Mouse (Mus musculus): ENCODE measurements around the gene Gm28230.

Gm28230 gene

DNA sequence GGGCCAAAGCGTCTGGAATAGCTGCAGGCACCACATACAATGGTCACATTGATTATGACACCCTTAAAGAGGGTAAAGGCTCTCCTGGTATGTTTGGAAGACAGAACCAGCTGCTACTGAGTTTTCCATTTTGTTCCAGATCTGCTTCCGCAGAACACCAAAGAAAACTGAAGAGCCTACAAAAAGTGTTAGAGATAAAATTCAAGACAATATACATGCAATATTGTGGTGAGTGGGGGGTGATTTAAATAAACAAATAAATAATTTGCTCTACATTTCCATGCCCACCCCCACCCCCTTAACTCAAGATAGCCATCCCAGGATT, 12.9 kb downstream of the Gm28230 start:
- no peak for DNase-seq (ENCODE audit: low read depth, low spot score)

DNA sequence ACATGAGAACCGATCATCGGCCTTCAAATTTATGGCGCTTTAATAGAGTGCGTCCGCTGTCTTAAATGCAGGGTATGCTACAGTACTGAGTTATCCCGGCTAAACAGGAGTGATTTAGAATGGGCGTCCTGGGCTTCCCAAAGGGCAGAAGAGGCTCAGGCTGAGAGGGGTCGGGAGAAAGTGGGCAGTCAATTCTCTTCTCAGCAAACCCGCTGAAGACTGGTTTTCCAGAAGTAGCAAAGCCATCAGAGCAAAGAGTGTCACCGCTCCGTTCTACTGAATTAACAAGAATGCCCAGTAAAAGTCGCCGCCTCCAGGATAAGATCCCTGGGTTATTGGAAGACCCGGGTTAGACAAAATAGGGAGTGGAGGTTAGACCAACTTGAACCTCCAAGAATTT, 13.3 kb downstream of the Gm28230 start:
- no peak for DNase-seq (ENCODE audit: low read depth, low spot score)

DNA sequence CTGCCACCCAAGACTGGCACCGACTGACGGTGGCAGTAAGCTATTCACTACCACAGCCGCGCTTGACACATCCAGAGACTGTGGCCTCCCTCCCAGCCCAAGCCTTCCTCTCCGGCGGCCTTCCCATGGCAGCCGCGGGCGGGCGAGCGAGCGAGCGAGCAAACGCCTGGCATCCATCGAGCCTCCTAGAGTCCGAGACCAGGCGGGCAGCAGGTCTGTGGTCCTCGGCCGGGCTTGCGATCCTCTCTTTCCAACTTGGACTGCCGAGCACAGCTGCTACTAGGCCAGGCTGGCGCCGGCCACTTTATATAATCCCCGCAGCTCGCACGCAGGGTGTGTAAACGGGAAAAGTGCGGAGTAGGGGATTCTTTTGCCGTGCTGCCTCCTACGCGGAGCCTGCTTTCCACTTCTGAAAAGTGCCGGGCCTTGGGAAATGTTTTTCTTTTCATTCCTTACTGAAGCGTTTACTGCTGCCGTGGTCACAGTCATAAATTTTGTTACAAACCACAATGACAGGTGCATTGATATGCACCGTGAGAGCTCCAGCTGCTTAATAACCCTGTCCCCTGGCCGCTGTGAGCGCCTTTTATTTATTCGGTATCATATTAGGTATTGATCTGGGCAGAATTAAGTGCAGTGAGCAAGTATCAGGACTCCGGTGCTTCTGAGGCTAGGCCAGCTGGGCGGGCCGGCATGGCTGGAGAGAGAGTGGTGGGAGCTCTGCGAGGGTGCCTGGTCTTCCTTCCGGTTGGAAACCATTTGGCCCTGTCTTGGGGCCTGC, 14.0 kb downstream of the Gm28230 start:
- DNase-seq (ENCODE audit: low read depth, low spot score): no peak

DNA sequence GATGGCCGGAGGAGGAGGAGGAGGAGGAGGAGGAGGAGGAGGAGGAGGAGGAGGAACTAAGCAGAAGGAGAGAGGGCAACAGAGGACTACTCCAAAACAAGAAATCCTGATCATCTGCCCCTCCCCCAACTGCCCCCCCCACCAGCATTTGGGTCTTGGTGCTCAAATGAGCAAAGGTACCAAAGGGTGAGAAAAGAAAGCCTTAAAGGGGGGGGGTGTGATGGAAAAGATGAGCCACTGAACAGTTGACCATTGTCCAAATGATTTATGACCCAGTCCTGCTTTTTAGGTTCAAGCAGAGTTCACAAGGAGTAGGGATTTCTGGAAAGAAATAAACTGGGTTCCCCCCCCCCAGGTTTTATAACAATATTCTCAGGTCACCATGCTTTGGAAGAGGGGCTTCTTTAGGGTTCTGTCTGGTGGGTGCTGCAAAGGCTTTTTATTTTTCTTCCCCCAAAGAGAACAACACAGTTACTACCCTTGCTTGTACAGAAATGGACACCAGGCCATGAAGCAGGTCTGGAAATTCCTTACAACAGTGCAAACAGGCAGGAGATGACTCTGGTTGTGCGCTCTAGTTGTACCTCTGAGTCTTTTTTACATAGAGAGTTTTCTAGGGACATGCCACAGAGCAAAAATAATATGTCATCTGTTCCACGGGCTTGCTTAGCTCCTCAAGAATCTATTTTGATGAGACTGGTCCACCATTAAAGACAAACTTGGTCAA, 14.9 kb downstream of the Gm28230 start:
- DNase-seq (ENCODE audit: low read depth, low spot score): no peak

DNA sequence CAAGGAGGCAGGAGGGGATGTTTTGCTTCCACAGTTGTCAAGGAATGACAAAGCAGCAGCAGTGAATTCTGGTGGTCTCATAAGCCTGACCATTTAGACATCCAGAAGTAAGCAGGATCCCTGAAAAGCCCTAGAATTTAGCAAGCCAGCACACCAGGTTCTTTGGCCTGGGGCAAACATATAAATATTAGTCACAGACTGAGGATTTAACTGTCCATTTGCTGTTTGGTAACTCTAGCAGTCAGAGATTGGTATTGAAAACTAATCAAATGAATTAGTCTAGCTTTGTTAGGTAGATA, 15.4 kb downstream of the Gm28230 start:
- DNase-seq (ENCODE audit: low read depth, low spot score): no peak

DNA sequence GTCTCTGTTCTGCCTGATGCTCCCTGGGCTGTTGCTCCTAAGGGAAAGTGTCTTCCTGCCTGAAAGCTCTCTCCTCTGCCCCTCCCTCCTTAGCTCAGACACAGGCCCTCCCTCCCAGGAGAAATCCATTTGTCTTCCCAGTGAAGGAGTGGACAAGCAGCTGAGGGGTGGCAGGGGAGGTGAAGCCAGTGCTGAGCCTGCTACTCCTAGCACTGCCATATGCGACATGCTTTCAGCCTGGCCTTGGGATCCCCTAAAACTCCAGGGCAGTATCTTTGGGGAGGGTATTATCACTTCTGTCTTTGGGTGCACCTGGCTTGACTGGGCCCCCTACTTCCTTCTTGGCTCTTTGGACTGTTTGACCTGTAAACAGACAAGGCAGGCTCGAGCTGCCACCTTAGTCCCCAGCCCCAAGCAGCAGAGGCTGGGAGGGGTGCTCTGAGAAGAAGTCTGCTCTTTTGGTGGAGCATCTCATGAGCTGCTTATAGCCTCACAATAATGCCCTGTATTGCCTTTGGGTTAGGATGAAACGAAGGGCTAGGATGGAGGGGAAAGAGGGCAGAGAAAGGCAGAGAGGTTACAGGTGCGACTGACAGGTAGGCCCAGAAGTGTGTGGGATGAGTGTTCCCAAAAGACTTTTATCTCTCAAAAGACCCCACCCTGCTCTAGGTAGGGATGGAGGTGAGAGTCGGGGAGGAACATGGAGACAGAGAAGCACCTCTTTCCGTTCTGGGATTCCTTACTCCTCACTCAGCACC, 19.2 kb downstream of the Gm28230 start:
- no peak for DNase-seq (ENCODE audit: low read depth, low spot score)

GRCm38 (mm10) chr2:74746298-74746921, 19.9 kb downstream of the Gm28230 start:
- no peak for DNase-seq (ENCODE audit: low read depth, low spot score)

GRCm38 (mm10) chr2:74747006-74747405, 20.5 kb downstream of the Gm28230 start:
- DNase-seq (ENCODE audit: low read depth, low spot score): no peak

DNA sequence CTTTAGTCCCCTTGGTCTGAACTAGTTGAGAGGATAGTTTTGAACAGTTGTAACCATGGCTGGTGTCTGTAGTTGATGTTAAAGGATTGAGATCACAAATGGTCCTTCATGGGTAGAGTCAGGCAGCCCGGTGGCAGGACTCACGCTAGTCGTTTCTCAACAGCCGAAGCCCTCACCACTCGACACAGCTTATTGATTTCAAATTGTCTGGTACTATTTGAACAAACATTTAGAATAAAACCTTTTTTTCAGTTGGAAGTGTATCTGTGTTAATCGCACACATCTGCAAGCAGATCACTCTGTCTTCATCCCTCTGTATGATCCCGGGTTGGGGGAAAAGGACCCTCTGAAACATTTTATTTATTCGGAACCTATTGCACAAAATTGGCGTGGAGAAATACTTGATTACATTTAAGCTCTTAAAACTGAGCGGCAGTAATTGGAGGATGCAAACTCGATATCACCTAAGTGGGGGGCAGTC, 21.2 kb downstream of the Gm28230 start:
- no peak for DNase-seq (ENCODE audit: low read depth, low spot score)

DNA sequence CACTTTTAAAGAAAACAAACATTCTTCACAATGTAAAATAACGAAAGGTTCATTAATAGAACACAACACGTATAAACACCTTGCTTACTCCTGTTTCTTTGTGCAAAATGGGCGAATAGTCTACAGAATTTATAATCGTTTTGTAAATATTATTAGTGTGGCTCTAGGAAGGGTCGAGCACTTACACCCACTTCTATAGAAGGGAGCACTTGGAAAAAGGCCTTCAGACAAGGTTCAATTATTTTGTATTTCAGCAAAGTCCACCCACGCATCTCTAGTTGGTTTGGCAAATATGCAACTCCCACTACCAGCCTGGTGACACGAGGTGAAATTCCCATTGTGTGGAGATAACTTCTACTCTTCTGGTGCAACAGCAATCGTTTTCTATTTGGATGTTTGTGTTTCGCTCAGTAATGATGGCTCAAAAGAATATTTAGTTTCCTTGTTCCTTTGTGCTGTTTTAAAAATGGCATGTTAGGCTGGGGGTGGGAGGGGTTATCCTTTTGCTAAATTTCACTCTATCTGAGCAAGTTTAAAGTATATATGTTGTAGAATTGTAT, 22.0 kb downstream of the Gm28230 start:
- no peak for DNase-seq (ENCODE audit: low read depth, low spot score)

- DNase-seq (ENCODE audit: low read depth, low spot score): no peak
Observed at GRCm38 (mm10) chr2:74749337-74750121, 23.0 kb downstream of the Gm28230 start.

GRCm38 (mm10) chr2:74750731-74751250, 24.3 kb downstream of the Gm28230 start:
- no peak for DNase-seq (ENCODE audit: low read depth, low spot score)

DNA sequence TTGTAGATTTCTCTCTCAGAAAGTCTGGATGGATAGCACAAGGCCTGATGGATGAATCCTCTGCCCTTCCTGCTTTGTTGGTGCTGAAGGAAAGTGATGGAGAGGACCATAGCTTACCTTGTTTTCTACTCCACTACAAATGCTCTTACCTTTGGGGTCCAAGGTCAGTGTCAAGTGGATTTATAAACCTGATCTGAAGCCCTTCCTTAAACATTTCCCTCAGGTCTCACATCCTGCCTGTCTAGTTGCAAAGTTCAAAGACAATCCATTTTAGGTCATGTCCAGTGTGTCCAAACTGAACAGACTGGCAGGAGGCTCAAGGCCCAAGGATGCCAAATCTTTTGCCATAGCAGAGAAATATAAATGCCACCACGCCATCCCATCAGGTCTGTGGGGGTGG, 25.3 kb downstream of the Gm28230 start:
- no peak for DNase-seq (ENCODE audit: low read depth, low spot score)

DNA sequence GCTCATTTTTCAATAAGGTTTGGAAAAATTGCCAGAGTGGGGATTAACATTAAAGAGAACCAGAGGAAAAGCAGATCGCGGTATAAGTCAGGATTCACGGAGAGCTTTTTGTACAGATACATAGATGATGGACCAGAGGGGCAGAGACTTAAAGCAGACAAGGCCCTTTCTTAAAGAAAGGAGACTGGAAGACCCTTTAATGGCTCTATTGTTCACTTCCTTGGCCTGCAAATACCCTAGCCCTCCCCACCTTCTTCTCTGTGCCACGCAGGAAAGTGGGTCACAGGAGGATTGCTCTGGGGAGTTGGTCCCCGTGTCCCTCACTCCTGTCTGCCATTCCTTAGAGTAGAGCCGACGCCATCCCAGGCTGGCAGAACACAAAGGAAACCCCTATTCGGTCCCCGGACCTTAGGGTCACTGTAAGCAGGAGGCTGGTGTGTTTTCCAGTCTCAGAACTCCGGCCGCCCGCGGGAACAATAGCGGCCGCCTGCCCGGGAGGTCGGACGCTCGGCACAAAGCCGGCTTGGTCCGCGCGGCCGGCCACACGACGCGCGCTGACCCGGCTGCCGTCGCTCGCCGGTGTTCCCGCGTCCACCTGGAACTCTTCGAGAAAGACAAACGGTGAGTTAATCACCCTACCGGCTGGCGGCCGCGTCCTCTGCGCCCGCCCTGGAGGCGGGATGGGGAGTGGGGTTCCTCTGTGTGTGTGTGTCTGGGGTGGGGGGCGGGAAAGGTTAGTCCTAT, 26.1 kb downstream of the Gm28230 start:
- DNase-seq (ENCODE audit: low read depth, low spot score): no peak

DNA sequence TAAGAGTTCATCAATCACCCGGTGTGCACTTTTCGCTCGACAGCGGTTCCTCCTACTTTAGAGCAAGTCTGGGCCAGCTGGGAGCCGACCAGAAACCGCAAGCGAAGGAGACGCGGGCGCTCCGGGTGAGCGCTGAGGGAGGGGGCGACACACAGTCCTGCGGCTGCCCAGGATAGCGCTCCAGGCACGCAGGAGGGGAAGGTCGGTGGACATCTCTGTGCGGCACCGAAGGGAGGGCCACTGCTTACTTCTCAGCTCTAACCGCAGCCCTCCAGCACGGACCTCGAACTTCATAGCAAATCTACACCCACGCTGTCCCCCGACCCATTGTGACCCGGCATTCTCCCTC, 26.6 kb downstream of the Gm28230 start:
- DNase-seq (ENCODE audit: low read depth, low spot score): no peak

DNA sequence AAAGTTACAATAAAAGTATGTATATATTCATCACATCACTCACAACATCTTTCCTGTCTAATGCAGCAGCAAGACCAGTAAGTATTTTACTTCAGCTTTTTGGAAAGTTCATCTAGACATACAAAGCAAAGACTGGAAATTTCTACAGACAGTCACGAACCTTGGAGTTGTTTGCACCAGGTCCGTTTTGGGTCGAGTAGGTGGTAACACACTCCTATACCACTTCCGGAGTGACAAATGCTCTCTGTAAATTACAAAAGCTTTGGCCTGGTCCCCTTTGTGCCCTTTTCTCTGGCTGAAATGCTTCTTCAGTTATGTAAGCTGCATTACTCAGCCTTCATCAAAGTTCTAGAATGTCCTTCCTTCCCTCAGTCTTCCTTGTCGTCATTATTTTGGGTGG, 27.2 kb downstream of the Gm28230 start:
- DNase-seq (ENCODE audit: low read depth, low spot score): no peak

- DNase-seq (ENCODE audit: low read depth, low spot score): no peak
Observed at GRCm38 (mm10) chr2:74760146-74760545, 33.6 kb downstream of the Gm28230 start.

DNA sequence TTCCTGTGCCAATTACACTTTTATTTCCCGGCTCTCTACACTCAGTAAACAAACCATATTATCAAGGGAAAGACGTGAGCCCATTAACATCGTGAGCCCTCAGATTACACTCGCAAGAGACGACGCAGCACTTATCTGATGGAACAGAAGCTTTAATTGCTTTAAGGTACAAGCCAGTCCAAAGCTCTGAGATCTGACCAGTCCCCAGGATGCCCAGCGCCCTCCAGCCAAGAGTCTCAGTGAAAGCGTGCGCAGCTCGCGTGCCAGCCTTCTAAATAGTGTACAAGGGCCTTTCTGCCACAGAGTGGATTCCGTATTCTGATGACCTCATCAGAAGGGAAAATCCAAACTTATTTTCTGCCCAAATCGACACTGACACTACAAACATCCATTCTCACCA, 35.4 kb downstream of the Gm28230 start:
- DNase-seq (ENCODE audit: low read depth, low spot score): no peak

GRCm38 (mm10) chr2:74762522-74763244, 36.2 kb downstream of the Gm28230 start, which contains the start of gene Hoxd1:
Hoxd1 (plus strand) TSS chr2:74762980.
- no peak for DNase-seq (ENCODE audit: low read depth, low spot score)

All from retina, postnatal 7 days (tissue).